Mouse (Mus musculus) E14TG2a.4 (cell line): Measurements from ENCODE around the gene Psma7.

ENCODE experiments used
- CTCF ChIP-seq: conservative IDR thresholded peaks from 2 replicates; pipeline ENCODE4 v1.5.1; 2014; ENCODE audit warnings: low read length
- NANOG ChIP-seq: IDR thresholded peaks from 2 replicates; pipeline ENCODE4 v1.6.1; 2014; ENCODE audit warnings: borderline replicate concordance, low read length, mixed read lengths
- POU5F1 ChIP-seq: IDR thresholded peaks from 2 replicates; pipeline ENCODE4 v1.6.1; 2014; ENCODE audit warnings: low read length, borderline replicate concordance

GRCm38 (mm10) chr2:180027768-180028167 is 14.5 kb downstream of the Psma7 start:
- no peak for TF ChIP-seq CTCF
- TF ChIP-seq POU5F1 = no peak
- no peak for TF ChIP-seq NANOG
